Mouse (Mus musculus) midbrain, embryonic 14.5 days (tissue): Measurements from ENCODE around the gene Strn4. TPM values are rescaled to one million over a fixed set of nuclear protein-coding genes. Genes with fewer than 3 reads are reported as not detected.

Source experiments
- ATAC-seq: fragments of 200-750 bp; cut with Nextera tagmentation; 2 replicates; pipeline ENCODE4 v1.8.0; 2017; ENCODE audit warnings: moderate number of reproducible peaks, moderate library complexity; ENCODE audit not compliant: low FRiP score, low TSS enrichment
- DNase-seq: peaks from one replicate; pipeline ENCODE4 v3.0.0-alpha.2; 2015
- H3K27ac ChIP-seq: fragments of 300-500 bp; sonication (generic); replicated peaks from 2 replicates; pipeline ENCODE4 v1.5.1; 2014; ENCODE audit warnings: mild to moderate bottlenecking, low read depth, low read length, moderate library complexity
- H3K27me3 ChIP-seq: fragments of 300-500 bp; sonication (generic); 2 replicates; pipeline ENCODE4 v1.6.1; 2014; ENCODE audit warnings: low read length, control low read depth, mixed read lengths; ENCODE audit not compliant: control insufficient read depth, insufficient read depth
- H3K36me3 ChIP-seq: fragments of 300-500 bp; sonication (generic); 2 replicates; pipeline ENCODE4 v1.6.1; 2014; ENCODE audit warnings: low read length, control low read depth; ENCODE audit not compliant: control insufficient read depth, insufficient read depth
- H3K4me1 ChIP-seq: fragments of 300-500 bp; sonication (generic); 2 replicates; pipeline ENCODE4 v1.6.1; 2014; ENCODE audit warnings: mild to moderate bottlenecking, antibody characterized with exemption, low read length, control low read depth; ENCODE audit not compliant: control insufficient read depth, insufficient read depth
- H3K4me2 ChIP-seq: fragments of 300-500 bp; sonication (generic); 2 replicates; pipeline ENCODE4 v1.6.1; 2014; ENCODE audit warnings: mild to moderate bottlenecking, low read length, moderate library complexity
- H3K4me3 ChIP-seq: fragments of 300-500 bp; sonication (generic); replicated peaks from 2 replicates; pipeline ENCODE4 v1.5.1; 2014; ENCODE audit warnings: low read depth, low read length
- H3K9ac ChIP-seq: fragments of 300-500 bp; sonication (generic); replicated peaks from 2 replicates; pipeline ENCODE4 v1.6.1; 2014; ENCODE audit warnings: mild to moderate bottlenecking, low read length, moderate library complexity
- H3K9me3 ChIP-seq: fragments of 300-500 bp; sonication (generic); 2 replicates; pipeline ENCODE4 v1.6.1; 2016; ENCODE audit warnings: low read length, control low read depth, mixed read lengths; ENCODE audit not compliant: control insufficient read depth
- WGBS: fragments of 180-500 bp; shearing (Covaris S2); extraction: QIAGEN DNeasy Blood & Tissue Kit; methylation state at CpG from one replicate; pipeline ENCODE4 v1.1.7; 2014; 5-methylcytosine and 5-hydroxymethylcytosine counted together
- polyA plus RNA-seq: library from polyadenylated mRNA; unstranded; fragments of >200 nt; fragmentation: Nextera tagmentation; extraction: Ambion mirVana; gene quantifications from 2 replicates; pipeline ENCODE4 v1.2.1, GENCODE M21; 2014

Gene Strn4
- polyA plus RNA-seq, 1 experiment from 2014 or later = 213 TPM

DNA sequence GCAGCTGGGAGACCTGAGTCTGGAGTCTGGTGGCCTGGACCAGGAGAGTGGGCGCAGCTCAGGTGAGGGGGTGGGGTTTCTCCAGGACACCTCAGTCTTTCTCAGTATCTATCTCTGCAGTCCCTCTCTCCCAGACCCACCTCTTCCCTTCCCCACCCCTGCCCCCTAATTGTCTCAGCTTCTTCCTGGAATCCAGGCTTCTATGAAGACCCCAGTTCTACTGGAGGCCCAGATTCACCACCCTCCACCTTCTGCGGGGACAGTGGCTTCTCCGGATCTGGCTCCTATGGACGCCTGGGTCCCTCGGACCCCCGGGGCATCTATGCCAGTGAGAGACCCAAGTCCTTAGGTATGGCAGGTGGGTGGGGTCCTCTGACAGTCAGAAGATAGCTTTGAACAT is 67.5 kb downstream of the Strn4 start:
- ATAC-seq (no peak), DNase-seq (no peak)
- H3K4me2 ChIP-seq = no peak overlapping the region
- H3K4me3 ChIP-seq = no peak overlapping the region
- H3K27ac ChIP-seq = no peak overlapping the region
- H3K9me3 ChIP-seq = 0 out of 2 replicates have a peak, but pooled peaks cover 6% of the 10 kb centered on the region
- 91% methylated on average over 6 of the region's 6 CpGs for WGBS
- 0 out of 2 replicates have a peak, but pooled peaks cover 6% of the 10 kb centered on the region for H3K4me1 ChIP-seq
- peaks cover 40% of the 10 kb centered on the region for H3K36me3 ChIP-seq
- H3K27me3 ChIP-seq = peaks cover 41% of the 10 kb centered on the region
- H3K9ac ChIP-seq = no peak overlapping the region

- H3K4me1 ChIP-seq = 0 out of 2 replicates have a peak, but pooled peaks cover 6% of the 10 kb centered on the region
- peaks cover 41% of the 10 kb centered on the region for H3K27me3 ChIP-seq
- no peak overlapping the region for H3K4me3 ChIP-seq
- H3K4me2 ChIP-seq = no peak overlapping the region
- WGBS = 60% methylated on average over 4 of the region's 4 CpGs
- H3K27ac ChIP-seq = no peak overlapping the region
- DNase-seq (no peak), ATAC-seq (no peak)
- no peak overlapping the region for H3K9ac ChIP-seq
- peaks cover 40% of the 10 kb centered on the region for H3K36me3 ChIP-seq
- H3K9me3 ChIP-seq = 0 out of 2 replicates have a peak, but pooled peaks cover 6% of the 10 kb centered on the region
Measured at GRCm38 (mm10) chr7:16884334-16884733, 68.6 kb downstream of the Strn4 start.

DNA sequence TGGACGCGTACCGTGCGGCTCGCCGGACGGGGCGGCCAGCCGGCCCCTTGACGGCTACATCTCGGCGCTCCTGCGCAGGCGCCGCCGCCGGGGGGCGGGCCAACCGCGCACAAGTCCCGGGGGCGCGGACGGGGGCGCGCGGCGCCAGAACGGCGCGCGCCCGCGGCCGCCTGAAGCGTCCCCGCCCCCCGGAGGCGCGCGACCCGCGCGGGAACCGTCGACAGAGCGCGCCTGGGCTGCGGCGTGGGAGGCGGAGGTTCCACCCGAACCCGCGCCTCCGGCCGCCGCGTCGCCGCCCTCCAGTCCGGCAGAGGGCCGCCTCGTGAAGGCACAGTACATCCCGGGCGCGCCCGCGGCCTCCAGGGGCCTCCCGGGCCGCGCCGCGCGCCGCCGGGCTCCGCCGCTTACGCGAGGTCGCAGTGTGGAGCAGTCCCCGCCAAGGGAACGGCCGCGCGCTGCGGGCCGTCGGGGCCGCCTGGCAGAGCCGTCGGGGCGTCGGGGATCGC is 69.6 kb downstream of the Strn4 start:
- Histone ChIP-seq H3K36me3 (peaks cover 40% of the 10 kb centered on the region), H3K27ac (no peak overlapping the region), H3K4me2 (peak overlapping the region; percentile 30), H3K4me3 (peak overlapping the region; percentile 19), H3K9ac (no peak overlapping the region), H3K27me3 (peaks cover 41% of the 10 kb centered on the region), H3K9me3 (0 out of 2 replicates have a peak, but pooled peaks cover 6% of the 10 kb centered on the region), H3K4me1 (0 out of 2 replicates have a peak, but pooled peaks cover 1% of the 10 kb centered on the region)
- ATAC-seq = peak; percentile 40; the same call in 1 of the 2 replicates
- 9% methylated on average over 90 of the region's 95 CpGs for WGBS
- DNase-seq = peak; percentile 61

- Histone ChIP-seq H3K4me3 (peak overlapping the region; percentile 19; the same call in 1 of the 2 replicates), H3K27me3 (peaks cover 41% of the 10 kb centered on the region)
Measured at GRCm38 (mm10) chr7:16885905-16886304, 70.2 kb downstream of the Strn4 start.

More at GRCm38 (mm10) chr7:16885905-16886304, 70.2 kb downstream of the Strn4 start:
- H3K4me2 ChIP-seq = no peak overlapping the region
- 0 out of 2 replicates have a peak, but pooled peaks cover 6% of the 10 kb centered on the region for H3K9me3 ChIP-seq
- ATAC-seq (0 out of 2 replicates have a peak, but pooled peaks have one; percentile 9), DNase-seq (no peak)
- peaks cover 40% of the 10 kb centered on the region for H3K36me3 ChIP-seq
- WGBS = 41% methylated on average over 59 of the region's 59 CpGs
- H3K4me1 ChIP-seq = no peaks in the 10 kb centered on the region
- no peak overlapping the region for H3K9ac ChIP-seq
- H3K27ac ChIP-seq = no peak overlapping the region

Other genes with a start within 250 kb of the Strn4 start
- gene Arhgap35, start 200.9 kb upstream of the Strn4 start, polyA plus RNA-seq = 35.4 and 41.5 TPM in 2 replicates
- gene Ceacam15, start 140.2 kb upstream of the Strn4 start, polyA plus RNA-seq = not detected in 2 replicates
- gene Ceacam9, start 94.0 kb upstream of the Strn4 start, polyA plus RNA-seq = 0.20 TPM in 1 of 2 replicates, not detected in the other
- gene Ap2s1, start 77.5 kb upstream of the Strn4 start, polyA plus RNA-seq = 431 and 530 TPM in 2 replicates
- gene Slc1a5, start 34.5 kb upstream of the Strn4 start, polyA plus RNA-seq = 5.9 and 10.8 TPM in 2 replicates
- 38.5 and 48.7 TPM in 2 replicates for gene Fkrp, start 843 bp downstream of the Strn4 start, polyA plus RNA-seq
- gene Prkd2, start 27.0 kb downstream of the Strn4 start, polyA plus RNA-seq = 4.4 and 5.7 TPM in 2 replicates
- gene Dact3, start 59.4 kb downstream of the Strn4 start, polyA plus RNA-seq = 4.9 and 6.2 TPM in 2 replicates
- 11.7 and 17.2 TPM in 2 replicates for gene Gng8, start 75.9 kb downstream of the Strn4 start, polyA plus RNA-seq
- 0.16 and 0.30 TPM in 2 replicates for gene Ptgir, start 90.6 kb downstream of the Strn4 start, polyA plus RNA-seq
- gene Calm3, start 108.2 kb downstream of the Strn4 start, polyA plus RNA-seq = 494 and 652 TPM in 2 replicates
- gene Pnmal2, start 128.8 kb downstream of the Strn4 start, polyA plus RNA-seq = 115 and 116 TPM in 2 replicates
- 60.8 and 69.8 TPM in 2 replicates for gene Pnmal1, start 143.8 kb downstream of the Strn4 start, polyA plus RNA-seq
- 6.4 and 8.7 TPM in 2 replicates for gene Gm42372, start 167.2 kb downstream of the Strn4 start, polyA plus RNA-seq
- 3.1 and 4.5 TPM in 2 replicates for gene Ccdc8, start 176.8 kb downstream of the Strn4 start, polyA plus RNA-seq
- gene Ppp5c, start 212.0 kb downstream of the Strn4 start, polyA plus RNA-seq = 112 and 118 TPM in 2 replicates
- gene Hif3a, start 246.5 kb downstream of the Strn4 start, polyA plus RNA-seq = 1.5 and 4.6 TPM in 2 replicates